Mouse (Mus musculus): ENCODE measurements at regions not wholly inside any gene's neighbourhood (a gene's known extent, or its start where the extent isn't known, plus 50 kb on each side); places are given as distances from the start of the nearest gene placed in this dataset.
"Not testable (repeated sequence)": the region's sequence is repeated elsewhere in the genome, so short reads cannot be mapped to it uniquely, and the experiment has no call there.

- DNase-seq (ENCODE audit: low spot score): no peak
Observed at GRCm38 (mm10) chr12:107159126-107159525, 329.3 kb upstream of the 3110018I06Rik start.

- no peak for DNase-seq (ENCODE audit: low spot score)
Observed at GRCm38 (mm10) chr12:107160137-107160536, 328.3 kb upstream of the 3110018I06Rik start.

GRCm38 (mm10) chr12:107160628-107161027, 327.8 kb upstream of the 3110018I06Rik start:
- DNase-seq (ENCODE audit: low spot score): no peak

GRCm38 (mm10) chr12:107170926-107171325, 317.5 kb upstream of the 3110018I06Rik start:
- DNase-seq (ENCODE audit: low spot score): no peak

GRCm38 (mm10) chr12:107171676-107172075, 316.8 kb upstream of the 3110018I06Rik start:
- DNase-seq (ENCODE audit: low spot score): no peak

DNA sequence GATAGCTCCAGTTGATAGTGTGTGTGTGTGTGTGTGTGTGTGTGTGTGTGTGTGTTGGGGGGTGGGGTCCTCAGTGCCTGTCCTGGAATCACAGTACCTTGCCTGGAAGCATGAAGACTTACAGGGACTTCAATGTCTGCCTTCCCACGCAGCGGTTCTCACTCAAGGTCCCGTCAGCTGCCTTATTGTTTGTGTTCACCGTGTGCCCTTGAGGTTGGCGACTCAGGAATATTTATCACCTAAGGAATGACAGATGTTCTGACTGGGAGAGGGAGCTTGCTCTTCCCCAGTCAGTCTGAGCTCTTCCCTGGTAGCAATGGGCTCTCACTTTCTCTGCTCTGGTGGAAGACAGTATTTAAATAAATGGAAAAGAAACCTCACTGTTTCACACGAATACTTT, 309.8 kb upstream of the 3110018I06Rik start:
- no peak for DNase-seq (ENCODE audit: low spot score)

DNA sequence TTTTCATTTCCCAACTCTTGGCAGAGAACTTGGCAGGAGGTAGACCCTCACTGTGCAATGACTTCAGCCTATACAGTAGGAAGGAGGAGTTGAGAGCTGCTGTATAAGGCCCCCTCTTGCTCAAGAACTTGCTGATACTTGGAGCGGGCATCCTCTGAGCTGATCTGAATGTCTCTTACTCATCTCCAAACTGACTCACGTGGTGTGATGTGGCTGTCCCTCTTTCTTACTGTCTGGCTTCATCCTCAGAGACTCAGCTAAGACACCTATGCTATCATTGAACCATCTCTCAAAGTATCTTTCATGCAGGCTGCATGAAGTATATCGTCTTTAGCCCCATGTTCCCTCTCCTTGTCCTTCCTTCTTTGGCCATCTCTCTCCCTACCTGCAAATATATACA, 307.9 kb upstream of the 3110018I06Rik start:
- no peak for DNase-seq (ENCODE audit: low spot score)

- DNase-seq (ENCODE audit: low spot score): no peak
Observed at GRCm38 (mm10) chr12:107181291-107181690, 307.1 kb upstream of the 3110018I06Rik start.

DNA sequence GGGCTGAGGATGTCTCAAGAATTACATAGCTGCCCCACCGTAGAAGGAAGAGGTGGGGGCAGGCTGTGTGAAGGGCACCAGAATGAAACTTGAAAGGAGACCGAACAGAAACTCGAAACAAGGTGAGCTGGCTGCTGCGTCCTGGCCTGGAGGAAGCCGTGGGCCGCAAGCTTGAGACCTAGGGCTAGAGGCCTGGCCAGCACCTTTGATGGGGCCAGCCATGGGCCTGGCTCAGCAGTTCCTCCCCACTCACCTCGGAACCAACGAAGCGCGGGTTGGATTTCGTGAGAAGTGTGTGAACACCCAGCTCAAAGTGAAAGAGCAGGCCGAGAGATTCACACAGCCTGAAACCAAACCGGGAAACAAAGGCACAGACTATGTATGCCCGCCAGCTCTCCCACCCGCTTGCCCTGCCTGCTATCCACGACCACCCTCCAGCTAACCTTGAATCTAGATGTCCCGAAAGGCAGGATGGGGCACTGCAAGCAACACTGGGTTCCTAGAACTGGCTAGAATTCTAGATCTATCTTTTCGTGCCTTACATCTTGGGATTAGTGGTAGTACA, 306.3 kb upstream of the 3110018I06Rik start:
- no peak for DNase-seq (ENCODE audit: low spot score)

DNA sequence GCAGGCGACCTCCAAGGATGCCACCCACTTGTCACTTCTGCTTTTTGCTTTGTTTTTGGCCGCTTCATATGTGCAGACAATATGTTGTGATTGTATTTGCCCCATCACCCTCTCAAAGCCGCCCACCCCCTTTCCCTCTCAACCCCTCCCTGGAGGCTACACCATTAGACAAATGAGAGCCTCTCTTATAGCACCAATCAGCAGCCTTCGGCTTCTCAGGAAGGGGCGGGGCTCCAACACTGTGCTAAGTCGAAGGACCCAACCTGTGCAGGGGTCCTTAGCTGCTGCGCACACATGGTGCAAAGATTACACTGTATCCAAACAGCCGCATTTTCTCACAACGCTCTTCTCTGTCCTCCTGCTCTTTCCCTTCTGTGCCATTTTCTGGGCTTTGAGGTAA, 305.1 kb upstream of the 3110018I06Rik start:
- peak; percentile 21 for DNase-seq (ENCODE audit: low spot score)

DNA sequence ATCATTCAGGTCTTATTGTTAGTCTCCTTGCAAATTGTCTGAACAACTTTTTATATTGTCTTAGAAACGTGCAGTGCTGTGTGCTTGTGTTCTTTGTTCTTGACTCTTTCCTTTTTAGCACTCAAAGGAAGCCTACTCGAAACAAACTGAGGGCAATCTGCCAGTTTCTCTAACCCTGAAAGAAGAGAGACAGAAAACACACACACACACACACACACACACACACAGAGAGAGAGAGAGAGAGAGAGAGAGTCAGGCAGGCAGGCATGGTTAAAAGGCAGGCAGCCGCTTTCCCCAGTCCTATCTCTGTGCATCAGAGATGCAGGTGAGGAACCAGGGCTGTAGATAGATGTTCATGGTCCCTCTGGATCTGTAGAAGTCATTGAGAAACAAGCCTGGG, 304.0 kb upstream of the 3110018I06Rik start:
- DNase-seq (ENCODE audit: low spot score): no peak

GRCm38 (mm10) chr12:107186361-107186760, 302.1 kb upstream of the 3110018I06Rik start:
- no peak for DNase-seq (ENCODE audit: low spot score)

GRCm38 (mm10) chr12:107188055-107188454, 300.4 kb upstream of the 3110018I06Rik start:
- DNase-seq (ENCODE audit: low spot score): no peak

DNA sequence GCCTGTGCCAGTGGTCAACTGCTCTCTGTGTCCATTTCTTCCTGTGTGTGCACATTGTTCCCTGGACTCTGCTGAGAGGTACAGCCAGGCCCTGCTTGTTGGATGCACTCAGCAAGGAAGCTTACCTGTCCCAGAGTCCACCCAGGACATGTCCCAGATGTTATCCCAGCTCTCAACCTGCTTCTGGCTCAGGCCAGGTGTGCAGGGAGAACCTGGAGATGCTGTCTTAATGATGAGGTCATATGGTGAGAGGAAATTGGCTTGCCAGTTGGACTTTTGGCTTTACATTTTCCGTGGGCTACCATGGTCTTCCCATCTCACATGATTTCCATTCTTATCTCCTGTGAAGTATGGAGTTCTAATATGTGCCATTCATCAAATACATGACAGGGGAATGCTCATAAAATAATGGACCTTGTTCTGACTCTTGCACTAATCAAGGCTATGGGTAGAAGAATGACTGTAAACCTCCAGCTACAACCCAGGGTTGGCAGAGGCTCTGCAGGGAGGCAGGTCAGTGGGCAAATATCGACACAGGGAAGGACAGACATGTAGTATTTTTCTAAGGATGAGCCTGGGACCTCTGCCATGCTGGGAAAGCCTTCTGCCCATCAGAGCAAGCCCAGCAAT, 289.9 kb upstream of the 3110018I06Rik start:
- no peak for DNase-seq (ENCODE audit: low spot score)

DNA sequence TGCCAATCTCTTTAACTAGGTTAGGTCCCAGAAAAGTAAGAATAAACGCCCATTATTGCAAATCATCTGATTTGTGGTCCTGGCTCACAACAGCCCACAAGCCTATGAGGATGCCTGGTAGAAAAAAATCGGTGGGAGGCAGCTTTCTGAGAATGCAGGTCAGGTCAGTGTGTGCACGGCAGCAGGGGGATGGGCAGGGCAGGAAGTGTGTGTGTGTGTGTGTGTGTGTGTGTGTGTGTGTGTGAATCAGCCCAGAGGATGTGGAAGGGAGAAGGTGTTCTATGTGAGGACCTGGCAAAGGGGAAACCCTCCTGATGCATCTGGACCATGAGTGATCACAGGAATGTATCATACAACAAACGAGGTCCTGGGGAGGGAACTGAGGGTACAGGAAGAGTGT, 287.5 kb upstream of the 3110018I06Rik start:
- no peak for DNase-seq (ENCODE audit: low spot score)

DNA sequence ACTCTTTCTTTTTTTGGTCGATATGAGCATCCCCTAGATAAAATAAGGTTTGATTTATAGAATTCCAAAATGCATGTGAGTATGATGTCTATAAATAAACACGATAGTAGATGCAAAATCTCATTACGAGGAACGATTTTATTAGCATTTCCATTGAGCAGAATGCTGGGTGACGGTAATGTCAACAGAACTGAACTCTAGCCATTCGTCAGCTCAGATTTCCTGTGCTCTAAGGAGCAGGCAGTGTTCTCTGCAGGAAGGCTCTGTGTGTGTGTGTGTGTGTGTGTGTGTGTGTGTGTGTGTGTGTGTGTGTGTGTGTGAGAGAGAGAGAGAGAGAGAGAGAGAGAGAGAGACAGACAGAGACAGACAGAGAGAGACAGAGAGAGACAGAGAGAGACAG, 279.6 kb upstream of the 3110018I06Rik start:
- DNase-seq (ENCODE audit: low spot score): not testable (repeated sequence)

DNA sequence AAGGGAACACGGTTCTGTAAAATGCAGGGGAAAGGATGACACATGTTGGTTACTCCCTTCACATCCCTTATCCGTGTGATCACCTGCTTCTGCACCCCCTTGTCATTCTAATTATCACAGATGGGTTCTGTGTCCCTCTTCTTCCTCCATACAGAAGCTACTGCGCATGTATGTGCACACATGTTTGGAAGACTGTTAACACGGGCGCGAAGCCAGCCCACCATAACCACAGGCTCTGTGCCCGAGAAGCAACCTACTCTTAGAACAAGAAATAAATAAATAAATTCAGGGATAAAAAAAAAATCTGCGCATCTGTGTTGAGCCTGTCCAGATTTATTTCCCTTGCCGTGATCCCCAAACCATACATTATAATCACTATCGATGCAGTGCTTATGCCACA, 275.6 kb upstream of the 3110018I06Rik start:
- DNase-seq (ENCODE audit: low spot score): no peak

GRCm38 (mm10) chr12:107216119-107216518, 272.3 kb upstream of the 3110018I06Rik start:
- no peak for DNase-seq (ENCODE audit: low spot score)

DNA sequence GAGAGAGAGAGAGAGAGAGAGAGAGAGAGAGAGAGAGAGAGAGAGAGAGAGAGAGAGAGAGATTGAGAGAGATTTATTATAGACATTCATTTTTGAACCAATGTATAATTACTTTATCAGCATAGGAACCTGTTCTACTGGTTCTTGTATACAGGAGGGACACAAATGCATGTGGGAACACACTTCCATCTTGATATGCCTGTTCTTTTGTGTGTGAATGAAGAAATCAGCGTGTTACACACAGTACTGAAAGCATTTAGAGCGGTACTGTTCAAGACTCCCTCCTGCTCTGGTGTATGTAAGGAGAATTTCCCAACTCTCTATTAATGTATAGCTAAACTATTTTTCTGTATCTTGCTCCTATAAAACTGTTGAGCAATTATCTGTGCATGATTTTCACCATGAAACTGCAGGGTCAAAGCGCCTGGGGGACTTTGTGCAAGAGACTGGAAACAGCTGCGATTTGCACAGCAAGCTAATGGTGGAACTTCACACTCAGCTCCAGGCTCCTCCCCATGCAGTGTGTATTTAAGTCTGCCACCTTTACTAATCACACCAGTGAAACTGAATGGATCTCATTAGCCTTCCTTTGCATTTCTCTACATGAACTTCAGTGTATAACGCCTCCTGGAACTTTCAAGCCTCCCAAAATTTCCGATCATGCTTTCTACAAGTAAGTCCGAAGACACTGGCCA, 267.0 kb upstream of the 3110018I06Rik start:
- DNase-seq (ENCODE audit: low spot score): no peak

GRCm38 (mm10) chr12:107222106-107222505, 266.3 kb upstream of the 3110018I06Rik start:
- no peak for DNase-seq (ENCODE audit: low spot score)

DNA sequence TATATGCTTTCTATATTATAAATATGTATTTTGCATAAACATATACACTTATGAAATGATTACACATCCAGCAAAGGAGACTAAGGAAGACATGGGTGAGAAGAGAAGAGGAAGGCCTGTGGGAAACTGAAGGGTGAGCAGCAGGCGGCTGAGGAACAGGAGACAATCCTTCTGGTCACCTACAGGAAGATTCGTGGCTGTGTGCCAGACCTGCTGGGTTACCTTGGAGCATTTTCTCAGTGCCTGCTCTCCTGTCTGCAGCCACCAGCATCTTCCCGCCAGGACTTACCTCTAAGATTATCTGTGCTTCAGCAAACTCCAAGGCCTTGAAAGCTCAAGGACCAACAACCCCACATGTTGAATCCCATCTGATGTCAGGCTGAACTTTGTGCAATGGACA, 258.3 kb upstream of the 3110018I06Rik start:
- DNase-seq (ENCODE audit: low spot score): no peak

DNA sequence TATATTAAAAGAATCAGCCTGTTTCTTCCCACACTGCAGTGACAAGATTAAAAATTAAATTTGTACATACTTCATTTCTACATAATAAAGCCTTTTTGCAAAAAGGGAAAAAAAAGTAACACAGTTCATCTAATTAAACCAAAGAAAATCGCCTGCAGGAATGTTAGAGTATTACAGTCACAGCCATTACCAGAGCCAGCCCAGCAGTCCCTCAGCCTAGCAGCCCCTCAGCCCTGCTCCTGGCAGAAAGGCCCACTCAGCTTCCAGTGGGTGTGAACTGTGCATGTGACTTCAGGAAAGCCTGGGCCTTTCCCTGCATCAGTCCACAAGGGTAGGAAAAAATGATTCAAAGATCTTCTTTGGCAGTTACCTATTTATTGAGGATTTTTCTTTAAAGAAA, 256.8 kb upstream of the 3110018I06Rik start:
- DNase-seq (ENCODE audit: low spot score): no peak

DNA sequence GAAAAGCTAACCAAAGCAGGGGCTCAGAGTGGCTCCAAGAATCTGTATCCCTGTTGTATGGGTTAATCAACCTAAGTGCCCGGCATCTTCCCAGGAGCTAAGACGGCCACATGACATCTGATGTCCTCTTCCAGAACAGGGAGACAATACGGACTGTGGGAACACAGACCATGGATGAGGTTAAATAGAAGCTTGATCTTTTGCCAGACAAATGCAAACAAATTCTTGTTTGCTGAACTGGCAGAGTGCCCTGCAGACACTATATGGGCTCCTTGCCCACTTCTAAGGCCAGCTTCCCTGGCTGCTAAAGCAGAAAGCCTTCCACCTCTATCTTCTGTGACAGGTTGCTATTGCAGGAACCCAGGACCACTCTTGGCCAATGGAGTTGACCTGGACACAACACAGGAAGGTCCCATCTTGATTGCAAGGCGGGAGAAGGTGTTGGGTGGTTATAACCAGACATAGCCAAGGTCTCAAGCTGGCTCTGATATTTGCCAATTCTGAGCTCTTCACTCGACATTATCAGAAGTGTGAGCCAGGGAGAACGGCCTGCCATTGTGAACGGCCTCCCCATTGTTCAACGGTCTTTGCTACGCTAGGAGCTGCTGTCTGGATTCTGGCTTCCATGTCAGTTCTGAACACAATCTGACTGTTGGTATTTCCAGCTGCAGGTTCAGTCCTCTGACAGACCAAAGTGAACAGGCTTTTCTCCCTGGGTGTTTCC, 237.5 kb upstream of the 3110018I06Rik start:
- DNase-seq (ENCODE audit: low spot score): no peak

Data from testis, postnatal 14 days (tissue).